Mouse (Mus musculus) adrenal gland, adult 8-10 months (tissue): ENCODE measurements at regions not wholly inside any gene's neighbourhood (a gene's known extent, or its start where the extent isn't known, plus 50 kb on each side); places are given as distances from the start of the nearest gene placed in this dataset.

Source experiments
- DNase-seq: peaks from one replicate; pipeline ENCODE4 v3.0.0; 2022

GRCm38 (mm10) chr10:84317960-84318359 is 122.4 kb downstream of the Nuak1 start:
- no peak for DNase-seq
